Mouse (Mus musculus) intestine, postnatal 0 days (tissue): ENCODE measurements around the gene Tmem110. TPM values are rescaled to one million over a fixed set of nuclear protein-coding genes. Genes with fewer than 3 reads are reported as not detected.

Source experiments
- ATAC-seq: fragments of 200-750 bp; cut with Nextera tagmentation; 2 replicates; pipeline ENCODE4 v1.8.0; 2017; ENCODE audit warnings: mild to moderate bottlenecking, moderate TSS enrichment, moderate library complexity
- H3K27ac ChIP-seq: fragments of 300-500 bp; sonication (generic); 2 replicates; pipeline ENCODE4 v1.5.1; 2014; ENCODE audit warnings: mild to moderate bottlenecking, low read depth, low read length, moderate library complexity
- H3K27me3 ChIP-seq: fragments of 300-500 bp; sonication (generic); replicated peaks from 2 replicates; pipeline ENCODE4 v1.6.1; 2014; ENCODE audit warnings: low read length, mixed read lengths; ENCODE audit not compliant: control insufficient read depth, insufficient read depth
- H3K36me3 ChIP-seq: fragments of 300-500 bp; sonication (generic); 2 replicates; pipeline ENCODE4 v1.6.1; 2014; ENCODE audit warnings: mild to moderate bottlenecking, moderate library complexity; ENCODE audit not compliant: control insufficient read depth, insufficient read depth
- H3K4me1 ChIP-seq: fragments of 300-500 bp; sonication (generic); replicated peaks from 2 replicates; pipeline ENCODE4 v1.6.1; 2014; ENCODE audit warnings: antibody characterized with exemption, low read length, mixed read lengths; ENCODE audit not compliant: control insufficient read depth, insufficient read depth
- H3K4me2 ChIP-seq: fragments of 300-500 bp; sonication (generic); replicated peaks from 2 replicates; pipeline ENCODE4 v1.6.1; 2014; ENCODE audit warnings: low read depth, mild to moderate bottlenecking, moderate library complexity
- H3K4me3 ChIP-seq: fragments of 300-500 bp; sonication (generic); 2 replicates; pipeline ENCODE4 v1.5.1; 2014; ENCODE audit warnings: low read depth, low read length
- H3K9ac ChIP-seq: fragments of 300-500 bp; sonication (generic); 2 replicates; pipeline ENCODE4 v1.6.1; 2014; ENCODE audit warnings: mild to moderate bottlenecking, low read depth, low read length
- H3K9me3 ChIP-seq: fragments of 300-500 bp; sonication (generic); 2 replicates; pipeline ENCODE4 v1.6.1; 2016; ENCODE audit warnings: mixed run types; ENCODE audit not compliant: control insufficient read depth
- CTCF ChIP-seq: sonication (generic); IDR thresholded peaks from 2 replicates; pipeline ENCODE4 v1.5.1; 2016; ENCODE audit warnings: low read depth, mild to moderate bottlenecking, control low read depth, antibody characterized with exemption, moderate library complexity
- WGBS: fragments of 180-500 bp; shearing (Covaris S2); extraction: QIAGEN DNeasy Blood & Tissue Kit; methylation state at CpG from one replicate; pipeline ENCODE4 v1.1.7; 2014; 5-methylcytosine and 5-hydroxymethylcytosine counted together
- polyA plus RNA-seq: library from polyadenylated mRNA; unstranded; fragments of >200 nt; fragmentation: Nextera tagmentation; extraction: Ambion mirVana; gene quantifications from 2 replicates; pipeline ENCODE4 v1.2.1, GENCODE M21; 2015

The Tmem110 gene
- polyA plus RNA-seq, 1 experiment from 2014 or later: 17.5 TPM

GRCm38 (mm10) chr14:30856885-30857507 is 31.6 kb downstream of the Tmem110 start:
- peak; percentile 65 for ATAC-seq
- no peaks in the 10 kb centered on the region for H3K9me3 ChIP-seq
- no peak overlapping the region for H3K9ac ChIP-seq
- no peak overlapping the region for H3K4me3 ChIP-seq
- H3K4me2 ChIP-seq: no peak overlapping the region
- no peaks in the 10 kb centered on the region for H3K36me3 ChIP-seq
- H3K27ac ChIP-seq: no peak overlapping the region
- peaks cover 1% of the 10 kb centered on the region; the same call in 1 of the 2 replicates for H3K4me1 ChIP-seq
- H3K27me3 ChIP-seq: no peaks in the 10 kb centered on the region
- WGBS: 47% methylated on average over 10 of the region's 10 CpGs
- TF ChIP-seq CTCF: no peak

GRCm38 (mm10) chr14:30857990-30858389 is 32.6 kb downstream of the Tmem110 start:
- Histone ChIP-seq H3K9me3 (no peaks in the 10 kb centered on the region), H3K36me3 (no peaks in the 10 kb centered on the region), H3K4me2 (no peak overlapping the region), H3K27ac (no peak overlapping the region), H3K9ac (no peak overlapping the region), H3K27me3 (no peaks in the 10 kb centered on the region), H3K4me3 (no peak overlapping the region), H3K4me1 (peaks cover 3% of the 10 kb centered on the region; the same call in 1 of the 2 replicates)
- peak; percentile 71 for TF ChIP-seq CTCF
- ATAC-seq: no peak
- 82% methylated on average over 4 of the region's 4 CpGs for WGBS

DNA sequence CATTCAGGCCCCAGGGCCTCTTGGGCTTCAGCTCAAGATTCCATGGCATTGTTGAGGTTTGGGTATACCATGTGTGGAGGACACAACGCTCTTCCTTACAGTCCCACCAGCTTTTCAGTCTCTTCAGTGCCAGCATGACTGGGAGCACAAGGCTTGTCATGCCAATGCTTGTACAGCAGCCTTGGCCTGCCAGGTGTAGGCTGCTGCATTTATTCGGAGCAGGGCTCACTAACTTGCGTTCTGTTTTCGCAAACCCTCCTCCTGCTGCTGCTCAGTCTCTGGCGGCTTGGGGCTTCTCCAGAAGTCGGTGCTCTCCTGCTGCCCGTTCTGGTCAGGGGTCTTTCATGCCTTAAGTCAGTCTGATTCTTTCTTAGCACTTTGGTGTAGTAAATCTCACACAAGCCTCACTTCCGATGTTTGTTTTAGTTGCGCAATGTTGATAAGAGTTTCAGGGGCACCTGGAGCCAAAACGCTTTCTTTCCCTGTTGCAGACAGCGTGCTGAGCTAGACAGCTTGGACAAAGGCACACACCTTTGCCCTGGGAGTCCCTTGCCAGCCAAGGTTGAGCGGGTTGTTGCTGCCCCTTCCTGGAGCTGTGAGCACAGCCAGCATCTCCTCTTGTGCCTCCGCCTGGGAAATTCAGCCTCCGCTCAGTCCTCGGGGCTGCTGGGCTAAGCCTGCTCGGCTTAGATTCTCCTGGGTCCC is 36.2 kb downstream of the Tmem110 start:
- Histone ChIP-seq H3K36me3 (peaks cover 3% of the 10 kb centered on the region; the same call in 1 of the 2 replicates), H3K9me3 (no peaks in the 10 kb centered on the region), H3K27ac (no peak overlapping the region; the same call in none of the 2 replicates), H3K4me2 (peak overlapping the region; percentile 37), H3K27me3 (no peaks in the 10 kb centered on the region), H3K4me3 (no peak overlapping the region), H3K4me1 (peaks cover 3% of the 10 kb centered on the region; the same call in 1 of the 2 replicates), H3K9ac (peak overlapping the region; percentile 17; the same call in 1 of the 2 replicates)
- ATAC-seq: peak; percentile 71
- WGBS: 24% methylated on average over 16 of the region's 16 CpGs
- TF ChIP-seq CTCF: peak; percentile 25; the same call in 1 of the 2 replicates

DNA sequence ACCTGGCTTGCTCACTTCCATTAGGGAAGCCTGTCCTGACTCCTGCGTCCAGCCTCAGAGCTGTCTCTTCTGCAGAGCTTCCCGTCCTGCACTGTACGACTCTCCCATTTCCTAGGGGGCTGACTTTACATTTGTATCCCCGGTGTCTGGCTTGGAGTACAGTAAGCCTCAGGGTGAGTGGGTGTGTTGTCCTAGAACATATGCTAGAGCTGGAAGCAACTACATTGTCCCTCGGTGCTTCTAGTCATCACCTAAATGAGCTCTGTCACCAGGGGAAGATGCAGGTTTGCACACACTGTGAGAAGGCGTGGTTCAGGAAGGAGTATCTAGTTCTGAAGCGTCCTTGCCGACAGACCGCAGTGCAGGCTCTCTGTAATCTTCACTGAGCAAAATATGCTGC is 37.0 kb downstream of the Tmem110 start:
- Histone ChIP-seq H3K9ac (0 out of 2 replicates have a peak overlapping the region, but pooled peaks have one; percentile 17), H3K4me1 (peaks cover 3% of the 10 kb centered on the region; the same call in 1 of the 2 replicates), H3K4me2 (peak overlapping the region; percentile 37; the same call in 1 of the 2 replicates), H3K27me3 (no peaks in the 10 kb centered on the region), H3K36me3 (peaks cover 6% of the 10 kb centered on the region; the same call in 1 of the 2 replicates), H3K9me3 (no peaks in the 10 kb centered on the region), H3K4me3 (no peak overlapping the region), H3K27ac (no peak overlapping the region; the same call in 1 of the 2 replicates)
- no peak for ATAC-seq
- no peak for TF ChIP-seq CTCF
- 63% methylated on average over 9 of the region's 9 CpGs for WGBS

GRCm38 (mm10) chr14:30865311-30865710 is 39.9 kb downstream of the Tmem110 start:
- 65% methylated on average over 3 of the region's 3 CpGs for WGBS
- Histone ChIP-seq H3K4me2 (no peak overlapping the region), H3K27ac (no peak overlapping the region), H3K36me3 (peaks cover 6% of the 10 kb centered on the region; the same call in 1 of the 2 replicates), H3K9ac (no peak overlapping the region), H3K9me3 (no peaks in the 10 kb centered on the region), H3K27me3 (no peaks in the 10 kb centered on the region), H3K4me3 (no peak overlapping the region), H3K4me1 (peaks cover 3% of the 10 kb centered on the region; the same call in 1 of the 2 replicates)
- no peak for ATAC-seq
- TF ChIP-seq CTCF: peak; percentile 80

- peak; percentile 52; the same call in 1 of the 2 replicates for ATAC-seq
- WGBS: 24% methylated on average over 5 of the region's 5 CpGs
Measured at GRCm38 (mm10) chr14:30867042-30867441, 41.7 kb downstream of the Tmem110 start.

More at GRCm38 (mm10) chr14:30867042-30867441, 41.7 kb downstream of the Tmem110 start:
- no peak overlapping the region for H3K4me2 ChIP-seq
- peaks cover under 1% of the 10 kb centered on the region; the same call in 1 of the 2 replicates for H3K4me1 ChIP-seq
- no peaks in the 10 kb centered on the region for H3K9me3 ChIP-seq
- H3K9ac ChIP-seq: no peak overlapping the region
- H3K36me3 ChIP-seq: peaks cover 6% of the 10 kb centered on the region; the same call in 1 of the 2 replicates
- H3K27me3 ChIP-seq: no peaks in the 10 kb centered on the region
- TF ChIP-seq CTCF: peak; percentile 96
- no peak overlapping the region for H3K27ac ChIP-seq
- H3K4me3 ChIP-seq: no peak overlapping the region
